Mouse (Mus musculus): ENCODE measurements around the gene Pcdh7. TPM values are rescaled to one million over a fixed set of nuclear protein-coding genes. Genes with fewer than 3 reads are reported as not detected.
"Not testable (repeated sequence)": the region's sequence is repeated elsewhere in the genome, so short reads cannot be mapped to it uniquely, and the experiment has no call there.

Pcdh7 gene
- polyA plus RNA-seq, 1 experiment from 2014 or later = 28.9 TPM

GRCm38 (mm10) chr5:58172218-58172617 is 454.5 kb downstream of the Pcdh7 start:
- no peak for ATAC-seq
- no peaks in the 10 kb centered on the region for H3K27me3 ChIP-seq (replicated peaks; ENCODE audit: control insufficient read depth, insufficient read depth, low read length)
- no peak overlapping the region for H3K4me2 ChIP-seq (ENCODE audit: low read length)
- no peak overlapping the region for H3K9ac ChIP-seq (ENCODE audit: low read depth, low read length)
- no peak overlapping the region for H3K4me3 ChIP-seq (ENCODE audit: low read length)
- H3K4me1 ChIP-seq (ENCODE audit: control insufficient read depth, insufficient read depth, low read depth, low read length) = no peaks in the 10 kb centered on the region
- H3K36me3 ChIP-seq (ENCODE audit: control insufficient read depth, insufficient read depth, low read length) = no peaks in the 10 kb centered on the region
- no peaks in the 10 kb centered on the region for H3K9me3 ChIP-seq (ENCODE audit: control insufficient read depth, low read length)
- no peak overlapping the region for H3K27ac ChIP-seq (ENCODE audit: low read depth, low read length)

DNA sequence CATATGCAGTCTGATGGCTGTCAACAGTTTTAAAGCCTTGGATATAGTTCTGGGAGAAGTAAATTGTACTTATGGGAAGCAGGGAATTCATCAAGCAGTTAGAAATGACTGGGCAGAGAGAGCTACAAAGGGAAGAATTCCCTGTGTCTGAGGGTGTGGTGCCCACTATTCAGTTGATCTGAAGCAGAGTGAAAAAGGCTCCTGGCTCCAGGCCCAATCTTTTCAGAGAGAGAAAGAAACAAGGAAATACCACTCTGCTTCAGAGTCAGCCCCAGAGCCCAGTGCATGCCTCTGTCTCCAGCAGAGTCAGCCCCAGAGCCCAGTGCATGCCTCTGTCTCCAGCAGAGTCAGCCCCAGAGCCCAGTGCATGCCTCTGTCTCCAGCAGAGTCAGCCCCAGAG is 456.6 kb downstream of the Pcdh7 start:
- H3K27ac ChIP-seq (ENCODE audit: low read depth, low read length) = not testable (repeated sequence)

DNA sequence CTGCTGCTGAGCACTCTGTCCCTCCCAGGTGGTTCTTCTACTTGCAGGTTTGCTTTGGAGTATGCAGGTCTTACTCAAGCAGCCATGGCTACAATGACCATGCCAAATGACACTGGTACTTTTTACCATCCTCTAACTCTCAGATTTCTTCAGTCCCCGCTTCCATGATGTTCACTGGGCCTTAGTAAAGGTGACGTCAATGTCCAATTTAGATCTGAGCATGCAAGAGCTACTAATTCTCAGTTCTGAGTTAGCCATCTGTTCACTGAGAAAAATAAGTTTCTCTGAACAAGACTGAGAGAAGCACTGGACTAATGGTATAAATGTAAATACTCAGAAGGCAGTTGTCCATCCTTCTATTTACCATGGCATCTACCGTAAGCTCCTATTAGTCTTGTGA is 457.8 kb downstream of the Pcdh7 start:
- Histone ChIP-seq H3K27me3 (replicated peaks; ENCODE audit: control insufficient read depth, insufficient read depth, low read length) (no peaks in the 10 kb centered on the region), H3K9ac (ENCODE audit: low read depth, low read length) (no peak overlapping the region), H3K4me1 (ENCODE audit: control insufficient read depth, insufficient read depth, low read depth, low read length) (no peaks in the 10 kb centered on the region), H3K4me3 (ENCODE audit: low read length) (no peak overlapping the region), H3K36me3 (ENCODE audit: control insufficient read depth, insufficient read depth, low read length) (no peaks in the 10 kb centered on the region), H3K4me2 (ENCODE audit: low read length) (no peak overlapping the region), H3K27ac (ENCODE audit: low read depth, low read length) (no peak overlapping the region), H3K9me3 (ENCODE audit: control insufficient read depth, low read length) (no peaks in the 10 kb centered on the region)
- WGBS = 95% methylated on average over 3 of the region's 3 CpGs
- ATAC-seq = no peak

More for the DNA sequence above, 456.6 kb downstream of the Pcdh7 start:
- ATAC-seq = peak; percentile 54; the same call in 1 of the 2 replicates
- H3K9ac ChIP-seq (ENCODE audit: low read depth, low read length); H3K9me3 ChIP-seq (ENCODE audit: control insufficient read depth, low read length); H3K27me3 ChIP-seq (replicated peaks; ENCODE audit: control insufficient read depth, insufficient read depth, low read length); H3K4me1 ChIP-seq (ENCODE audit: control insufficient read depth, insufficient read depth, low read depth, low read length); H3K36me3 ChIP-seq (ENCODE audit: control insufficient read depth, insufficient read depth, low read length); H3K4me2 ChIP-seq (ENCODE audit: low read length); H3K4me3 ChIP-seq (ENCODE audit: low read length): not testable (repeated sequence)
